ENCODE assay signal across 17 mouse cellular contexts in the genomic region with DNA sequence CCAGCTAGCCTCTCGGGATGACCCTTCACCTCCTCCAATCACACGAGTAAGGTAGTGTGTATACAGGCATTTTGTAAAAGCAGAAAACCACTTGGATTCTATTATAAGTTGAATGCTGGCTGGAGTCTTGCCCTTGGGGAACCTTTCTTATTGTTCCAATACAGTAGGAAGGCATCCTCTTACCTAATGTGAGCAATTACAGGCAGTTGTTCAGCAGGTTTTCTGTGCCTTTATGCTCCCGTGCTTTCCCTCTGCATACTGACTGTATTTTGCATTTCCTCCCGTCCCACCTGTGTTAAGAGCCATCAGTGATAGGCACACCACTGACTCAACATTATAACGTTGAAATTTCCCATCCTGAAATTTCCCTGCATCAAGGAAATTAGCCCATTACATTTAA. TPM values are rescaled to one million over a fixed set of nuclear protein-coding genes. Genes with fewer than 3 reads are reported as not detected.
A peak's percentile ranks its signal among the peaks of the same experiment; 100 is the strongest.
DNase-seq lines count a peak whose midpoint lies in the region; ATAC-seq lines count a peak whose summit lies in the region.
"Had no signal": no experiment of that assay in that cellular context is flagged by ENCODE, and none has a peak within 500 bp of the region (broad histone marks: within the 10 kb centered on the region; RNA-seq: fewer than 3 reads in every experiment).

No protein-coding gene starts in this region.

- H3K27ac ChIP-seq in limb, embryonic 12.5 days, result 0 out of 2 replicates have a peak overlapping the region, but pooled peaks have one; percentile 57
- no peak overlapping the region for H3K27ac ChIP-seq in limb, embryonic 10.5 days
- no peak overlapping the region for H3K27ac ChIP-seq in embryonic facial prominence, embryonic 14.5 days (replicated peaks; ENCODE audit: low read depth, low read length)
- H3K27ac ChIP-seq: forebrain, embryonic 13.5 days; forebrain, embryonic 15.5 days had no signal

- no peak overlapping the region for H3K9ac ChIP-seq in limb, embryonic 12.5 days (replicated peaks)
- no peak overlapping the region for H3K9ac ChIP-seq in embryonic facial prominence, embryonic 14.5 days (ENCODE audit: low read depth, low read length)
- H3K9ac ChIP-seq: forebrain, embryonic 13.5 days; forebrain, embryonic 15.5 days; forebrain, postnatal 0 days had no signal

- no peak overlapping the region for H3K4me3 ChIP-seq in limb, embryonic 12.5 days (replicated peaks)
- no peak overlapping the region for H3K4me3 ChIP-seq in limb, embryonic 10.5 days
- H3K4me3 ChIP-seq in embryonic facial prominence, embryonic 14.5 days (ENCODE audit: low read depth, low read length), result no peak overlapping the region
- H3K4me3 ChIP-seq: forebrain, embryonic 13.5 days; forebrain, embryonic 15.5 days had no signal

- no peaks in the 10 kb centered on the region for H3K9me3 ChIP-seq in limb, embryonic 12.5 days
- no peaks in the 10 kb centered on the region for H3K9me3 ChIP-seq in limb, embryonic 10.5 days (replicated peaks)
- no peaks in the 10 kb centered on the region for H3K9me3 ChIP-seq in embryonic facial prominence, embryonic 14.5 days (ENCODE audit: control insufficient read depth, low read length)
- H3K9me3 ChIP-seq: forebrain, embryonic 13.5 days; forebrain, embryonic 15.5 days had no signal

- no peaks in the 10 kb centered on the region for H3K27me3 ChIP-seq in limb, embryonic 12.5 days
- H3K27me3 ChIP-seq in limb, embryonic 10.5 days (ENCODE audit: low read depth, poor library complexity, severe bottlenecking), result no peaks in the 10 kb centered on the region
- no peaks in the 10 kb centered on the region for H3K27me3 ChIP-seq in embryonic facial prominence, embryonic 14.5 days (replicated peaks; ENCODE audit: control insufficient read depth, insufficient read depth, low read length)
- H3K27me3 ChIP-seq: forebrain, embryonic 13.5 days; forebrain, embryonic 15.5 days had no signal

- H3K4me2 ChIP-seq in limb, embryonic 12.5 days, result no peak overlapping the region
- H3K4me2 ChIP-seq in embryonic facial prominence, embryonic 14.5 days (ENCODE audit: low read depth, low read length), result no peak overlapping the region
- H3K4me2 ChIP-seq: forebrain, embryonic 13.5 days; forebrain, embryonic 15.5 days had no signal

- H3K4me1 ChIP-seq in limb, embryonic 12.5 days (replicated peaks), result peaks cover 25% of the 10 kb centered on the region
- H3K4me1 ChIP-seq in limb, embryonic 10.5 days, result peaks cover 15% of the 10 kb centered on the region
- H3K4me1 ChIP-seq in embryonic facial prominence, embryonic 14.5 days (ENCODE audit: control insufficient read depth, insufficient read depth, low read length), result peaks cover 15% of the 10 kb centered on the region; the same call in 1 of the 2 replicates
- H3K4me1 ChIP-seq: forebrain, embryonic 15.5 days had no signal

- ATAC-seq in limb, embryonic 12.5 days (ENCODE audit: insufficient number of reproducible peaks, insufficient read depth, low FRiP score, low TSS enrichment, low read depth), result no peak
- ATAC-seq in embryonic facial prominence, embryonic 14.5 days (ENCODE audit: low read depth), result no peak
- ATAC-seq: activated CD4-positive, CD25-positive, alpha-beta regulatory T cell, adult 4 months; forebrain, embryonic 13.5 days; forebrain, embryonic 15.5 days; forebrain, postnatal 0 days had no signal

- no peak for DNase-seq in limb, embryonic 10.5 days (ENCODE audit: low spot score)
- DNase-seq in embryonic facial prominence, embryonic 14.5 days (ENCODE audit: low spot score), result peak; percentile 51
- no peak for DNase-seq in frontal cortex, adult 2 months (ENCODE audit: extremely low spot score in 1 of 2, low spot score in 1 of 2)
- DNase-seq in gastrocnemius, adult 18-20 months (ENCODE audit: low spot score), result no peak
- DNase-seq: adrenal gland, adult 8-10 months; adrenal gland, postnatal 14 days; adrenal gland, postnatal 36 days; cerebellum, adult 11-12 months; cerebellum, adult 2 months; cerebellum, adult 9-10 months; cerebellum, postnatal 10 days; cerebellum, postnatal 25 days; forebrain, postnatal 0 days had no signal

- 0 out of 2 replicates have a peak, but pooled peaks cover 15% of the 10 kb centered on the region for H3K36me3 ChIP-seq in limb, embryonic 12.5 days
- H3K36me3 ChIP-seq in limb, embryonic 10.5 days, result peaks cover 34% of the 10 kb centered on the region
- 0 out of 2 replicates have a peak, but pooled peaks cover 7% of the 10 kb centered on the region for H3K36me3 ChIP-seq in embryonic facial prominence, embryonic 14.5 days (ENCODE audit: control insufficient read depth, insufficient read depth, low read length)
- H3K36me3 ChIP-seq: forebrain, embryonic 15.5 days had no signal

- 73% methylated on average over 5 of the region's 5 CpGs for WGBS in limb, embryonic 12.5 days
- WGBS in limb, embryonic 10.5 days, result 80% methylated on average over 5 of the region's 5 CpGs
- 67% methylated on average over 5 of the region's 5 CpGs for WGBS in embryonic facial prominence, embryonic 14.5 days

RNA-seq across cellular contexts. Expression of a gene that starts 17.2 kb away (rescaled TPM):
- polyA plus RNA-seq in limb, embryonic 12.5 days (2016; fragmentation: Nextera tagmentation; extraction: Ambion mirVana), result 27.9 and 32.7 TPM in 2 replicates
- polyA plus RNA-seq in limb, embryonic 10.5 days (2016; fragmentation: Nextera tagmentation; extraction: Ambion mirVana), result 13.4 and 14.2 TPM in 2 replicates
- 25.4 and 25.5 TPM in 2 replicates for polyA plus RNA-seq in embryonic facial prominence, embryonic 14.5 days (2014; fragmentation: Nextera tagmentation; extraction: Ambion mirVana)
- 21.4 and 24.3 TPM in 2 replicates for polyA plus RNA-seq in frontal cortex, adult 2 months (2012; rRNA removed)
- total RNA-seq in gastrocnemius, adult 18-20 months (2021), result 10 to 100 TPM in 1 of 2 experiments, 1 to 10 TPM in 1; 7.4 to 10.8 TPM
